Mouse (Mus musculus) E14TG2a.4 (cell line): ENCODE measurements around the gene Apoc2.
"Not testable (repeated sequence)": the region's sequence is repeated elsewhere in the genome, so short reads cannot be mapped to it uniquely, and the experiment has no call there.

Source experiments
- H3K27me3 ChIP-seq: 2 replicates; pipeline ENCODE4 v1.6.1; 2014; ENCODE audit warnings: low read length, control low read depth; ENCODE audit not compliant: insufficient read depth
- H3K36me3 ChIP-seq: 2 replicates; pipeline ENCODE4 v1.6.1; 2014; ENCODE audit warnings: low read length, control low read depth; ENCODE audit not compliant: insufficient read depth
- H3K4me1 ChIP-seq: replicated peaks from 2 replicates; pipeline ENCODE4 v1.6.1; 2014; ENCODE audit warnings: low read depth, low read length, control low read depth
- H3K4me3 ChIP-seq: replicated peaks from 2 replicates; pipeline ENCODE4 v1.5.1; 2014; ENCODE audit warnings: mild to moderate bottlenecking, low read length
- H3K9me3 ChIP-seq: 2 replicates; pipeline ENCODE4 v1.6.1; 2014; ENCODE audit warnings: low read length, control low read depth
- CTCF ChIP-seq: conservative IDR thresholded peaks from 2 replicates; pipeline ENCODE4 v1.5.1; 2014; ENCODE audit warnings: low read length
- NANOG ChIP-seq: IDR thresholded peaks from 2 replicates; pipeline ENCODE4 v1.6.1; 2014; ENCODE audit warnings: borderline replicate concordance, low read length, mixed read lengths
- POU5F1 ChIP-seq: IDR thresholded peaks from 2 replicates; pipeline ENCODE4 v1.6.1; 2014; ENCODE audit warnings: low read length, borderline replicate concordance

The Apoc2 gene

GRCm38 (mm10) chr7:19688101-19688500, 10.4 kb upstream of the Apoc2 start:
- TF ChIP-seq POU5F1 (no peak), CTCF (no peak), NANOG (no peak)
- H3K27me3 ChIP-seq: no peaks in the 10 kb centered on the region
- peaks cover 12% of the 10 kb centered on the region for H3K36me3 ChIP-seq
- H3K4me3 ChIP-seq: no peak overlapping the region
- peaks cover 79% of the 10 kb centered on the region for H3K4me1 ChIP-seq
- no peaks in the 10 kb centered on the region for H3K9me3 ChIP-seq

- peaks cover 73% of the 10 kb centered on the region for H3K4me1 ChIP-seq
These were observed 9.3 kb upstream of the Apoc2 start for GRCm38 (mm10) chr7:19686927-19687583.

GRCm38 (mm10) chr7:19686521-19686920, 8.8 kb upstream of the Apoc2 start:
- Histone ChIP-seq H3K4me1 (peaks cover 73% of the 10 kb centered on the region), H3K27me3 (no peaks in the 10 kb centered on the region), H3K4me3 (no peak overlapping the region), H3K9me3 (no peaks in the 10 kb centered on the region), H3K36me3 (peaks cover 12% of the 10 kb centered on the region)
- no peak for TF ChIP-seq POU5F1

More at GRCm38 (mm10) chr7:19686927-19687583, 9.3 kb upstream of the Apoc2 start:
- peaks cover 12% of the 10 kb centered on the region for H3K36me3 ChIP-seq
- H3K27me3 ChIP-seq, H3K4me3 ChIP-seq, H3K9me3 ChIP-seq: not testable (repeated sequence)

- H3K36me3 ChIP-seq: peaks cover 12% of the 10 kb centered on the region
- H3K9me3 ChIP-seq: no peaks in the 10 kb centered on the region
- H3K4me1 ChIP-seq: peaks cover 72% of the 10 kb centered on the region
These were observed 7.6 kb upstream of the Apoc2 start for GRCm38 (mm10) chr7:19685374-19685773.

GRCm38 (mm10) chr7:19683771-19684201, 6.0 kb upstream of the Apoc2 start:
- Histone ChIP-seq H3K36me3 (peaks cover 3% of the 10 kb centered on the region; the same call in 1 of the 2 replicates), H3K27me3 (no peaks in the 10 kb centered on the region), H3K4me3 (no peak overlapping the region), H3K4me1 (peaks cover 66% of the 10 kb centered on the region), H3K9me3 (no peaks in the 10 kb centered on the region)
- TF ChIP-seq POU5F1: no peak
- no peak for TF ChIP-seq NANOG
- TF ChIP-seq CTCF: no peak

More at GRCm38 (mm10) chr7:19685374-19685773, 7.6 kb upstream of the Apoc2 start:
- no peak overlapping the region for H3K4me3 ChIP-seq
- no peaks in the 10 kb centered on the region for H3K27me3 ChIP-seq
- no peak for TF ChIP-seq POU5F1
- no peak for TF ChIP-seq NANOG
- no peak for TF ChIP-seq CTCF

- Histone ChIP-seq H3K4me1 (peaks cover 66% of the 10 kb centered on the region), H3K9me3 (no peaks in the 10 kb centered on the region), H3K4me3 (no peak overlapping the region), H3K36me3 (no peaks in the 10 kb centered on the region), H3K27me3 (no peaks in the 10 kb centered on the region)
- TF ChIP-seq CTCF: no peak
- TF ChIP-seq POU5F1: no peak
- no peak for TF ChIP-seq NANOG
These were observed 5.2 kb upstream of the Apoc2 start for GRCm38 (mm10) chr7:19682979-19683378.

- no peaks in the 10 kb centered on the region for H3K36me3 ChIP-seq
- no peaks in the 10 kb centered on the region for H3K27me3 ChIP-seq
- H3K9me3 ChIP-seq: no peaks in the 10 kb centered on the region
- peaks cover 54% of the 10 kb centered on the region for H3K4me1 ChIP-seq
- H3K4me3 ChIP-seq: no peak within 1 kb of the TSS
- TF ChIP-seq NANOG (no peak), POU5F1 (no peak), CTCF (no peak)
These were observed 3.5 kb upstream of the Apoc2 start, which contains the start of the genes Gm44805 and Apoc4 for GRCm38 (mm10) chr7:19681202-19681694. Gm44805 (minus strand) TSS chr7:19681423. Apoc4 (minus strand) TSS chr7:19681479.

GRCm38 (mm10) chr7:19680702-19681101, 3.0 kb upstream of the Apoc2 start:
- Histone ChIP-seq H3K4me3 (no peak overlapping the region), H3K27me3 (no peaks in the 10 kb centered on the region), H3K4me1 (peaks cover 52% of the 10 kb centered on the region), H3K36me3 (no peaks in the 10 kb centered on the region), H3K9me3 (no peaks in the 10 kb centered on the region)
- TF ChIP-seq CTCF (no peak), NANOG (no peak), POU5F1 (no peak)

GRCm38 (mm10) chr7:19678901-19679300, 1.2 kb upstream of the Apoc2 start:
- Histone ChIP-seq H3K4me3 (no peak overlapping the region), H3K27me3 (no peaks in the 10 kb centered on the region), H3K4me1 (peaks cover 41% of the 10 kb centered on the region), H3K9me3 (no peaks in the 10 kb centered on the region), H3K36me3 (no peaks in the 10 kb centered on the region)
- TF ChIP-seq NANOG (no peak), POU5F1 (no peak)
